10 mouse cellular contexts compared by ENCODE assay signal in the genomic region with DNA sequence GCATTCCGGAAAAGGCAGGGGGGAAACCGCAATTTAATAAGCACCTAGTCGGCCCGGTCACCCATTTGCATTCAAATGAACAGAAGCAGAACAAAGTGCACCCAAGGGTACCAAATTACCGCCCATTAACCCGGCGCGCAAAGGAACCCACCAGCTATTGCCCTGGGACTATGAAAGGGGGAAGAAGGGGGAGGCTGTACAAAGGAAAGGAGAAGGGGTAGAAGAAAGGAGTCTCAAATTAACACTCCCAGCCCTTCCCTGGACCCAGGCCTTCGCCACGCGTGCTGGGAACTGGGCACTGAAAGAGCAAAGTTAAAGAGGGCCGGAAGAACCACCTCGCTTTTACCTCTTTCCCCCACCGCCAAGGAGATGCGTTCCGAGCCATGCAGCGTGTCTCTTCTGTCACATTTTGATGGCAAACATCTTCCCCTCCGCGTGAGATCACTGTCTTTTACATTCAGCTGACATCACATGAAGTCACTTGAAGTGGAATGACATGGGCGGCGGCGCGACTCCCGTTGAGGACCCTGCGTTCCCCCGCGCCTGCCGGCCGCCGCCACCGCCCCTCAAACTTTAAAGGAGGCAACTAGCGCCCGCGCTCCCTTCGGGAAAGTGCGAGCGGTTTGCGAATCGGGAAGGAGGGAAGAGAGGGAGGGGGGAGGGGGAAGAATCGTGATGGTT. TPM values are rescaled to one million over a fixed set of nuclear protein-coding genes. Genes with fewer than 3 reads are reported as not detected.
DNase-seq lines count a peak whose midpoint lies in the region; ATAC-seq and TF ChIP-seq lines count a peak whose summit lies in the region.
"Had no signal": no experiment of that assay in that cellular context is flagged by ENCODE, and none has a peak within 500 bp of the region (broad histone marks: within the 10 kb centered on the region; RNA-seq: fewer than 3 reads in every experiment).

No protein-coding gene starts in this region.

- 0 out of 2 replicates have a peak overlapping the region, but pooled peaks have one; percentile 35 for H3K4me2 ChIP-seq in lung, embryonic 14.5 days
- H3K4me2 ChIP-seq in intestine, embryonic 14.5 days (ENCODE audit: low read length): no peak overlapping the region

- H3K4me3 ChIP-seq in lung, embryonic 14.5 days (ENCODE audit: low read depth, low read length): peak overlapping the region; percentile 16; the same call in 1 of the 2 replicates
- H3K4me3 ChIP-seq in intestine, embryonic 14.5 days (ENCODE audit: low read depth, low read length): no peak overlapping the region

- DNase-seq in frontal cortex, postnatal 36 days (ENCODE audit: low spot score in 2 of 2): peak; percentile 35 to 37
- DNase-seq in frontal cortex, postnatal 10 days (ENCODE audit: low spot score in 2 of 2): no peak
- no peak for DNase-seq in lung, embryonic 14.5 days
- DNase-seq in lung, adult 18-20 months: no peak
- DNase-seq in intestine, embryonic 14.5 days (ENCODE audit: low spot score): peak; percentile 63
- DNase-seq in retina, embryonic 14.5 days (ENCODE audit: low spot score): peak; percentile 72
- DNase-seq in right cerebral cortex, postnatal 36 days (ENCODE audit: low spot score in 2 of 2): no peak
- DNase-seq: lung, postnatal 10 days had no signal

- no peak overlapping the region for H3K27ac ChIP-seq in lung, embryonic 14.5 days (ENCODE audit: low read depth)
- no peak overlapping the region for H3K27ac ChIP-seq in intestine, embryonic 14.5 days (ENCODE audit: low read depth)

- no peaks in the 10 kb centered on the region for H3K9me3 ChIP-seq in lung, embryonic 14.5 days (ENCODE audit: low read depth, low read length)
- H3K9me3 ChIP-seq in intestine, embryonic 14.5 days (ENCODE audit: control insufficient read depth, low read length): no peaks in the 10 kb centered on the region

- under 1% methylated on average over 40 of the region's 40 CpGs for WGBS in lung, embryonic 14.5 days
- WGBS in intestine, embryonic 14.5 days: 1% methylated on average over 40 of the region's 40 CpGs

- TF ChIP-seq CTCF in lung, embryonic 14.5 days (IDR thresholded peaks at IDR 0.05; ENCODE audit: low read depth): no peak

- no peaks in the 10 kb centered on the region for H3K4me1 ChIP-seq in lung, embryonic 14.5 days (ENCODE audit: insufficient read depth)
- peaks cover 4% of the 10 kb centered on the region; the same call in 1 of the 2 replicates for H3K4me1 ChIP-seq in intestine, embryonic 14.5 days (replicated peaks; ENCODE audit: control insufficient read depth, insufficient read depth, low read length)

- peaks cover 100% of the 10 kb centered on the region for H3K27me3 ChIP-seq in lung, embryonic 14.5 days (ENCODE audit: insufficient read depth, low read length)
- peaks cover 99% of the 10 kb centered on the region for H3K27me3 ChIP-seq in intestine, embryonic 14.5 days (replicated peaks; ENCODE audit: control insufficient read depth, insufficient read depth, low read length)

- ATAC-seq in lung, embryonic 14.5 days (ENCODE audit: insufficient read depth): no peak
- ATAC-seq in intestine, embryonic 14.5 days (replicated peaks; ENCODE audit: low FRiP score, low TSS enrichment, low read depth): no peak
- ATAC-seq in erythroid progenitor cell, adult 5-6 weeks (replicated peaks; ENCODE audit: low FRiP score, poor library complexity, severe bottlenecking): no peak

- no peak overlapping the region for H3K9ac ChIP-seq in lung, embryonic 14.5 days
- H3K9ac ChIP-seq in intestine, embryonic 14.5 days (ENCODE audit: low read length): no peak overlapping the region

- H3K36me3 ChIP-seq in lung, embryonic 14.5 days (ENCODE audit: insufficient read depth): no peaks in the 10 kb centered on the region
- H3K36me3 ChIP-seq in intestine, embryonic 14.5 days (ENCODE audit: control insufficient read depth, insufficient read depth, low read length): no peaks in the 10 kb centered on the region

RNA-seq across cellular contexts. Expression of a gene that starts 2.6 kb away (rescaled TPM):
- not detected in 2 replicates for polyA plus RNA-seq in lung, embryonic 14.5 days (2014; fragmentation: Nextera tagmentation; extraction: Ambion mirVana)
- polyA plus RNA-seq in intestine, embryonic 14.5 days (2014; fragmentation: Nextera tagmentation; extraction: Ambion mirVana): not detected in 2 replicates
- not detected in 2 replicates for total RNA-seq in erythroid progenitor cell, adult 5-6 weeks (2015; ENCODE audit: low replicate concordance)
- total RNA-seq in erythroid progenitor cell, adult 5-6 weeks (2017; ENCODE audit: low replicate concordance): not detected in 2 replicates
- total RNA-seq: adrenal gland, postnatal 36 days had no signal

Comparison
In these comparisons a context has a peak if more than half of its experiments do, and no peak if none do; other contexts are left out.
1. DNase-seq: peak in frontal cortex, postnatal 36 days (2 of 2), intestine, embryonic 14.5 days (single experiment) and retina, embryonic 14.5 days (single experiment); none in frontal cortex, postnatal 10 days (0 of 2), lung, embryonic 14.5 days (single experiment), lung, adult 18-20 months (0 of 2) and right cerebral cortex, postnatal 36 days (0 of 2).